Mouse (Mus musculus): ENCODE measurements around the gene Calm2. TPM values are rescaled to one million over a fixed set of nuclear protein-coding genes. Genes with fewer than 3 reads are reported as not detected.

Gene Calm2
- total and polyA plus RNA-seq, 3 experiments, result 203 to 604 (median 546) TPM

DNA sequence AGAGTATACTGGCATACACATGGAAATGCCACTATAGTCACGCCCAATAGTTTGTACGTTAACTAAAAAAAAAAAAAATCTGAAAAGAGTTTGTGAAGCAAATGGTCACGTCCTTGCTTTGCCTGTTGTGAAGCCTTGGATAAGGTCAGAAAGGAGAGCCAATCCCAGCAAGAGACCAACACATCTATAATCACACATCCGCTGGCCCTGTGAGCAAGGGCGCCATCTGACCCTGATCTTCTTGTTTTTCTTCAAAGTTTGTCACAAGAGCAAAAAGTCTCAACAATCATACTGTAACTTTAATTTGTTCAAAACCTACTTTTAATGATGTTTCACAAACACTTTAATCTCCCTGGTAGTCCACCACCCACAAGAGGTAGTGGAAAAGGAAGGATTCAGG is 39.0 kb upstream of the Calm2 start:
- H3K4me2 ChIP-seq (ENCODE audit: insufficient read depth, low read depth, poor library complexity, severe bottlenecking), result no peak overlapping the region
- no peaks in the 10 kb centered on the region for H3K36me3 ChIP-seq (replicated peaks in 1 of 2; ENCODE audit: control insufficient read depth in 1 of 2, insufficient read depth in 1 of 2, low read length in 1 of 2)
- dilution Hi-C loops (cut with MboI; ENCODE audit: extremely low pct_ligation_motif_present, extremely low pct_unique_long_range_greater_than_20kb, low sequenced_read_pairs), result no loop called here
- no peaks in the 10 kb centered on the region for H3K4me1 ChIP-seq (ENCODE audit: control insufficient read depth in 1 of 2, insufficient read depth in 2 of 2)
- H3K79me2 ChIP-seq (replicated peaks; ENCODE audit: control insufficient read depth, extremely low read depth, insufficient read depth, poor library complexity, severe bottlenecking), result no peaks in the 10 kb centered on the region
- H3K9me3 ChIP-seq (replicated peaks; ENCODE audit: low read length), result peaks cover 10% of the 10 kb centered on the region
- no peak for DNase-seq (ENCODE audit: extremely low read depth)
- no peak overlapping the region for H3K27ac ChIP-seq (ENCODE audit: insufficient read depth, low read depth)
- no peak overlapping the region for H3K4me3 ChIP-seq (replicated peaks in 1 of 3; ENCODE audit: low read depth in 2 of 3, low read length in 2 of 3, poor library complexity in 1 of 3)
- TF ChIP-seq EP300 (IDR thresholded peaks at IDR 0.05; ENCODE audit: low read length) (no peak), MEF2A (IDR thresholded peaks at IDR 0.05; ENCODE audit: borderline replicate concordance, low read depth, low read length) (no peak), CTCF (conservative IDR thresholded peaks at IDR 0.05 in 1 of 2, IDR thresholded peaks at IDR 0.05 in 1 of 2; ENCODE audit: low read depth in 2 of 2, low read length in 2 of 2) (no peak), IRF4 (IDR thresholded peaks at IDR 0.05; ENCODE audit: low read depth, low read length) (no peak), JUND (conservative IDR thresholded peaks at IDR 0.05; ENCODE audit: low read depth, low read length) (no peak), SIN3A (IDR thresholded peaks at IDR 0.05; ENCODE audit: low read length) (no peak), RCOR1 (conservative IDR thresholded peaks at IDR 0.05; ENCODE audit: low read depth, low read length) (no peak), JUN (IDR thresholded peaks at IDR 0.05; ENCODE audit: insufficient read depth, low read depth, low read length) (no peak), ZNF384 (IDR thresholded peaks at IDR 0.05; ENCODE audit: low read depth, low read length) (no peak), TBP (conservative IDR thresholded peaks at IDR 0.05; ENCODE audit: low read depth, low read length) (no peak), USF1 (IDR thresholded peaks at IDR 0.05; ENCODE audit: low read depth, low read length) (no peak), ETS1 (conservative IDR thresholded peaks at IDR 0.05; ENCODE audit: low read depth, low read length) (no peak), MAZ (IDR thresholded peaks at IDR 0.05; ENCODE audit: low read depth, low read length) (no peak)
- no peak overlapping the region for H3K9ac ChIP-seq (ENCODE audit: insufficient read depth, low read depth)
- no peaks in the 10 kb centered on the region for H3K27me3 ChIP-seq (replicated peaks)
- in situ Hi-C loops (cut with MboI; ENCODE audit: low pct_ligation_motif_present, low pct_unique_long_range_greater_than_20kb, low sequenced_read_pairs), result no loop called here

DNA sequence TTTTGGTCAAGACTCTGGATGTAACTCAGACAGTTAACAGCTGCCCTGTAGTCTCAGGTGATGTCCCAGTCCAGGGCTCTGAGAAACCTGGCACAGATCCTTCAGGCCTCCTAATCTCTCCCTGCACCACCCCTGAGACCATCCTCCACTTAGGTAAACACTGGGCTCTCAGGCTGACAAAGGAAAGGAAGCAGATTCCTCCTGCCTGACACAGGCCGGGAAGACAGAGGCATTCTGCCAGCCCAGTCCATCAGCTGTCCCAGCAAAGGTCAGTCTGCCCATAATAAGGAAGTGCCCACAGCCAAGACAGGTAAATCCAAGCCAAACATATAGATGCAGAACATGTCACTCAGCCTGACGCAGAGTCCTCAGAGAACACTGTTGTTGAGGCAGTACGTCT is 36.1 kb upstream of the Calm2 start:
- H3K4me2 ChIP-seq (ENCODE audit: insufficient read depth, low read depth, poor library complexity, severe bottlenecking), result no peak overlapping the region
- H3K9me3 ChIP-seq (replicated peaks; ENCODE audit: low read length), result peaks cover 10% of the 10 kb centered on the region
- H3K36me3 ChIP-seq (replicated peaks in 1 of 2; ENCODE audit: control insufficient read depth in 1 of 2, insufficient read depth in 1 of 2, low read length in 1 of 2), result no peaks in the 10 kb centered on the region
- no peaks in the 10 kb centered on the region for H3K4me1 ChIP-seq (ENCODE audit: control insufficient read depth in 1 of 2, insufficient read depth in 2 of 2)
- no peaks in the 10 kb centered on the region for H3K27me3 ChIP-seq (replicated peaks)
- TF ChIP-seq HCFC1 (IDR thresholded peaks at IDR 0.05; ENCODE audit: low read depth, low read length), result no peak
- TF ChIP-seq MEF2A (IDR thresholded peaks at IDR 0.05; ENCODE audit: borderline replicate concordance, low read depth, low read length), result no peak
- no peak for TF ChIP-seq PAX5 (IDR thresholded peaks at IDR 0.05; ENCODE audit: low read length)
- TF ChIP-seq POLR2A (IDR thresholded peaks at IDR 0.05; ENCODE audit: low read depth, low read length), result no peak
- no peak for TF ChIP-seq EP300 (IDR thresholded peaks at IDR 0.05; ENCODE audit: low read length)
- H3K79me2 ChIP-seq (replicated peaks; ENCODE audit: control insufficient read depth, extremely low read depth, insufficient read depth, poor library complexity, severe bottlenecking), result no peaks in the 10 kb centered on the region
- no peak for DNase-seq (ENCODE audit: extremely low read depth)
- H3K9ac ChIP-seq (ENCODE audit: insufficient read depth, low read depth), result no peak overlapping the region
- H3K4me3 ChIP-seq (replicated peaks in 1 of 3; ENCODE audit: low read depth in 2 of 3, low read length in 2 of 3, poor library complexity in 1 of 3), result no peak overlapping the region
- in situ Hi-C loops (cut with MboI; ENCODE audit: low pct_ligation_motif_present, low pct_unique_long_range_greater_than_20kb, low sequenced_read_pairs), result no loop called here
- dilution Hi-C loops (cut with MboI; ENCODE audit: extremely low pct_ligation_motif_present, extremely low pct_unique_long_range_greater_than_20kb, low sequenced_read_pairs), result no loop called here
- no peak overlapping the region for H3K27ac ChIP-seq (ENCODE audit: insufficient read depth, low read depth)
